Mouse (Mus musculus) frontal cortex, postnatal 14 days (tissue): ENCODE measurements around the gene Atp8a2.

Source experiments
- DNase-seq, 2 experiments: peaks; one replicate each; pipeline ENCODE4 v3.0.0; 2022; ENCODE audit warnings: low spot score in 2 of 2

The Atp8a2 gene

GRCm38 (mm10) chr14:59715695-59716442 is 481.1 kb downstream of the Atp8a2 start:
- peak in 1 of 2 experiments; percentile 40 for DNase-seq

- no peak for DNase-seq
Measured at GRCm38 (mm10) chr14:59709505-59710335, 487.3 kb downstream of the Atp8a2 start.

- DNase-seq: no peak
Measured at GRCm38 (mm10) chr14:59708009-59708408, 489.0 kb downstream of the Atp8a2 start.

- no peak for DNase-seq
Measured at GRCm38 (mm10) chr14:59705326-59706058, 491.5 kb downstream of the Atp8a2 start.

GRCm38 (mm10) chr14:59701492-59701891 is 495.5 kb downstream of the Atp8a2 start:
- no peak for DNase-seq

- no peak for DNase-seq
Measured at GRCm38 (mm10) chr14:59695160-59695559, 501.8 kb downstream of the Atp8a2 start.

- DNase-seq: no peak
Measured at GRCm38 (mm10) chr14:59692164-59692563, 504.8 kb downstream of the Atp8a2 start.

- no peak for DNase-seq
Measured at GRCm38 (mm10) chr14:59691402-59691801, 505.6 kb downstream of the Atp8a2 start.

GRCm38 (mm10) chr14:59690954-59691353 is 506.0 kb downstream of the Atp8a2 start:
- DNase-seq: no peak

GRCm38 (mm10) chr14:59689596-59689995 is 507.4 kb downstream of the Atp8a2 start:
- no peak for DNase-seq

GRCm38 (mm10) chr14:59686229-59686628 is 510.8 kb downstream of the Atp8a2 start:
- no peak for DNase-seq

GRCm38 (mm10) chr14:59685343-59685742 is 511.6 kb downstream of the Atp8a2 start:
- no peak for DNase-seq

GRCm38 (mm10) chr14:59681906-59682305 is 515.1 kb downstream of the Atp8a2 start:
- no peak for DNase-seq

GRCm38 (mm10) chr14:59677598-59678003 is 519.4 kb downstream of the Atp8a2 start:
- no peak for DNase-seq

- DNase-seq: no peak
Measured at GRCm38 (mm10) chr14:59675330-59675729, 521.6 kb downstream of the Atp8a2 start.

- no peak for DNase-seq
Measured at GRCm38 (mm10) chr14:59674556-59674955, 522.4 kb downstream of the Atp8a2 start.

GRCm38 (mm10) chr14:59672893-59673515 is 524.0 kb downstream of the Atp8a2 start:
- no peak for DNase-seq

GRCm38 (mm10) chr14:59657098-59657497 is 539.9 kb downstream of the Atp8a2 start:
- DNase-seq: no peak

- no peak for DNase-seq
Measured at GRCm38 (mm10) chr14:59656591-59656990, 540.4 kb downstream of the Atp8a2 start.

- DNase-seq: no peak
Measured at GRCm38 (mm10) chr14:59649337-59649736, 547.6 kb downstream of the Atp8a2 start.

GRCm38 (mm10) chr14:59648611-59649010 is 548.4 kb downstream of the Atp8a2 start:
- DNase-seq: no peak
